Comparison of ENCODE assay signal across 17 mouse cellular contexts in genomic region chr2:119602488-119602887, GRCm38 (mm10). TPM values are rescaled to one million over a fixed set of nuclear protein-coding genes. Genes with fewer than 3 reads are reported as not detected.
DNase-seq lines count a peak whose midpoint lies in the region; ATAC-seq and TF ChIP-seq lines count a peak whose summit lies in the region.
"Had no signal": no experiment of that assay in that cellular context is flagged by ENCODE, and none has a peak within 500 bp of the region (broad histone marks: within the 10 kb centered on the region; RNA-seq: fewer than 3 reads in every experiment).

No protein-coding gene starts in this region.

- DNase-seq in heart, embryonic 10.5 days (ENCODE audit: low spot score): no peak
- DNase-seq in kidney, postnatal 14 days: peak; percentile 27
- DNase-seq in kidney, postnatal 25 days: no peak
- DNase-seq in liver, embryonic 11.5 days (ENCODE audit: low spot score): no peak
- DNase-seq in liver, postnatal 0 days: no peak
- no peak for DNase-seq in spleen, postnatal 10 days (ENCODE audit: low spot score in 2 of 2)
- DNase-seq: adrenal gland, postnatal 10 days; B cell, adult 2 months; cerebellum, adult 11 months; cerebellum, postnatal 25 days; right cerebral cortex, postnatal 25 days; thymus, postnatal 4 days had no signal

- peaks cover 32% of the 10 kb centered on the region for H3K4me1 ChIP-seq in heart, embryonic 15.5 days (replicated peaks)
- 0 out of 2 replicates have a peak, but pooled peaks cover 7% of the 10 kb centered on the region for H3K4me1 ChIP-seq in heart, embryonic 10.5 days
- H3K4me1 ChIP-seq in liver, embryonic 11.5 days (replicated peaks; ENCODE audit: control insufficient read depth, insufficient read depth, low read length): peaks cover 41% of the 10 kb centered on the region
- H3K4me1 ChIP-seq in liver, postnatal 0 days (ENCODE audit: insufficient read depth): peaks cover 22% of the 10 kb centered on the region

- TF ChIP-seq EP300 in liver, postnatal 0 days (IDR thresholded peaks at IDR 0.05; ENCODE audit: low read depth): no peak

- H3K9me3 ChIP-seq in heart, embryonic 15.5 days (replicated peaks): no peaks in the 10 kb centered on the region
- H3K9me3 ChIP-seq in heart, embryonic 10.5 days: no peaks in the 10 kb centered on the region
- no peaks in the 10 kb centered on the region for H3K9me3 ChIP-seq in liver, embryonic 11.5 days (ENCODE audit: control insufficient read depth, low read length)
- no peaks in the 10 kb centered on the region for H3K9me3 ChIP-seq in liver, postnatal 0 days (ENCODE audit: low read length)
- H3K9me3 ChIP-seq: midbrain, embryonic 13.5 days; neural tube, embryonic 15.5 days had no signal

- ATAC-seq in heart, embryonic 15.5 days (replicated peaks; ENCODE audit: insufficient number of reproducible peaks, insufficient read depth, low FRiP score, low read depth): no peak
- ATAC-seq in liver, embryonic 11.5 days (replicated peaks; ENCODE audit: low FRiP score): no peak
- ATAC-seq in liver, postnatal 0 days: no peak
- ATAC-seq: forebrain, embryonic 14.5 days; midbrain, embryonic 13.5 days had no signal

- H3K9ac ChIP-seq in heart, embryonic 15.5 days: no peak overlapping the region
- no peak overlapping the region for H3K9ac ChIP-seq in liver, embryonic 11.5 days (ENCODE audit: low read depth, low read length)
- no peak overlapping the region for H3K9ac ChIP-seq in liver, postnatal 0 days (replicated peaks)
- H3K9ac ChIP-seq: midbrain, embryonic 13.5 days; neural tube, embryonic 15.5 days had no signal

- 33% methylated on average over 1 of the region's 1 CpGs for WGBS in heart, embryonic 15.5 days
- 58% methylated on average over 1 of the region's 1 CpGs for WGBS in heart, embryonic 10.5 days
- 72% methylated on average over 1 of the region's 1 CpGs for WGBS in liver, embryonic 11.5 days
- 39% methylated on average over 1 of the region's 1 CpGs for WGBS in liver, postnatal 0 days (ENCODE audit: insufficient replicate concordance)

- no peaks in the 10 kb centered on the region for H3K27me3 ChIP-seq in heart, embryonic 15.5 days
- H3K27me3 ChIP-seq in heart, embryonic 10.5 days (ENCODE audit: insufficient read depth, poor library complexity, severe bottlenecking): no peaks in the 10 kb centered on the region
- no peaks in the 10 kb centered on the region for H3K27me3 ChIP-seq in liver, embryonic 11.5 days (replicated peaks; ENCODE audit: control insufficient read depth, insufficient read depth, low read length)
- H3K27me3 ChIP-seq in liver, postnatal 0 days (ENCODE audit: insufficient read depth, low read length): no peaks in the 10 kb centered on the region
- H3K27me3 ChIP-seq: midbrain, embryonic 13.5 days; neural tube, embryonic 15.5 days had no signal

- no peak overlapping the region for H3K4me2 ChIP-seq in heart, embryonic 15.5 days
- peak overlapping the region; percentile 37 for H3K4me2 ChIP-seq in liver, embryonic 11.5 days
- 0 out of 2 replicates have a peak overlapping the region, but pooled peaks have one; percentile 7 for H3K4me2 ChIP-seq in liver, postnatal 0 days (ENCODE audit: low read depth, low read length)
- H3K4me2 ChIP-seq: midbrain, embryonic 13.5 days; neural tube, embryonic 15.5 days had no signal

- H3K4me3 ChIP-seq in heart, embryonic 15.5 days: 0 out of 2 replicates have a peak overlapping the region, but pooled peaks have one; percentile 7
- no peak overlapping the region for H3K4me3 ChIP-seq in heart, embryonic 10.5 days
- H3K4me3 ChIP-seq in liver, embryonic 11.5 days (ENCODE audit: low read depth, low read length): no peak overlapping the region
- no peak overlapping the region for H3K4me3 ChIP-seq in liver, postnatal 0 days (ENCODE audit: low read depth, low read length)
- H3K4me3 ChIP-seq: midbrain, embryonic 13.5 days; myocyte; neural tube, embryonic 15.5 days had no signal

- peaks cover 70% of the 10 kb centered on the region for H3K36me3 ChIP-seq in heart, embryonic 15.5 days
- peaks cover 89% of the 10 kb centered on the region for H3K36me3 ChIP-seq in heart, embryonic 10.5 days
- peaks cover 33% of the 10 kb centered on the region for H3K36me3 ChIP-seq in liver, embryonic 11.5 days (ENCODE audit: control insufficient read depth, insufficient read depth, low read length)
- H3K36me3 ChIP-seq in liver, postnatal 0 days (replicated peaks; ENCODE audit: insufficient read depth, low read length): peaks cover 61% of the 10 kb centered on the region

- peak overlapping the region; percentile 29; the same call in 1 of the 2 replicates for H3K27ac ChIP-seq in heart, embryonic 15.5 days
- H3K27ac ChIP-seq in heart, embryonic 10.5 days: no peak overlapping the region
- H3K27ac ChIP-seq in liver, embryonic 11.5 days (ENCODE audit: low read depth, low read length): peak overlapping the region; percentile 39; the same call in 1 of the 2 replicates
- peak overlapping the region; percentile 81; the same call in 1 of the 2 replicates for H3K27ac ChIP-seq in liver, postnatal 0 days (ENCODE audit: low read depth)
- H3K27ac ChIP-seq: midbrain, embryonic 13.5 days; neural tube, embryonic 15.5 days had no signal

- no peak for TF ChIP-seq CTCF in liver, postnatal 0 days (IDR thresholded peaks at IDR 0.05; ENCODE audit: low read depth)

RNA-seq across cellular contexts. Expression of gene Nusap1, which starts 15.6 kb away (rescaled TPM):
- polyA plus RNA-seq in heart, embryonic 15.5 days (2015; fragmentation: Nextera tagmentation; extraction: Ambion mirVana): 43.1 and 45.1 TPM in 2 replicates
- 52.0 and 56.7 TPM in 2 replicates for polyA plus RNA-seq in heart, embryonic 10.5 days (2016; fragmentation: Nextera tagmentation; extraction: Ambion mirVana)
- 76.5 and 88.3 TPM in 2 replicates for polyA plus RNA-seq in liver, embryonic 11.5 days (2014; fragmentation: Nextera tagmentation; extraction: Ambion mirVana)
- polyA plus RNA-seq in liver, postnatal 0 days (2015; fragmentation: Nextera tagmentation; extraction: Ambion mirVana): 45.8 and 48.5 TPM in 2 replicates

RNA-seq across cellular contexts. Expression of gene Oip5, which starts 15.8 kb away (rescaled TPM):
- polyA plus RNA-seq in heart, embryonic 15.5 days (2015; fragmentation: Nextera tagmentation; extraction: Ambion mirVana): 16.4 and 17.0 TPM in 2 replicates
- polyA plus RNA-seq in heart, embryonic 10.5 days (2016; fragmentation: Nextera tagmentation; extraction: Ambion mirVana): 30.1 and 30.8 TPM in 2 replicates
- polyA plus RNA-seq in liver, embryonic 11.5 days (2014; fragmentation: Nextera tagmentation; extraction: Ambion mirVana): 42.0 and 47.7 TPM in 2 replicates
- polyA plus RNA-seq in liver, postnatal 0 days (2015; fragmentation: Nextera tagmentation; extraction: Ambion mirVana): 14.3 and 16.5 TPM in 2 replicates

RNA-seq across cellular contexts. Expression of gene Chp1, which starts 55.0 kb away (rescaled TPM):
- 47.2 and 50.3 TPM in 2 replicates for polyA plus RNA-seq in heart, embryonic 15.5 days (2015; fragmentation: Nextera tagmentation; extraction: Ambion mirVana)
- 42.4 and 47.4 TPM in 2 replicates for polyA plus RNA-seq in heart, embryonic 10.5 days (2016; fragmentation: Nextera tagmentation; extraction: Ambion mirVana)
- 40.1 and 42.2 TPM in 2 replicates for polyA plus RNA-seq in liver, embryonic 11.5 days (2014; fragmentation: Nextera tagmentation; extraction: Ambion mirVana)
- 146 and 149 TPM in 2 replicates for polyA plus RNA-seq in liver, postnatal 0 days (2015; fragmentation: Nextera tagmentation; extraction: Ambion mirVana)

RNA-seq across cellular contexts. Expression of gene Exd1, which starts 55.1 kb away (rescaled TPM):
- 0.21 and 0.27 TPM in 2 replicates for polyA plus RNA-seq in heart, embryonic 15.5 days (2015; fragmentation: Nextera tagmentation; extraction: Ambion mirVana)
- polyA plus RNA-seq in heart, embryonic 10.5 days (2016; fragmentation: Nextera tagmentation; extraction: Ambion mirVana): 0.31 and 0.34 TPM in 2 replicates
- polyA plus RNA-seq in liver, embryonic 11.5 days (2014; fragmentation: Nextera tagmentation; extraction: Ambion mirVana): 0.25 and 0.29 TPM in 2 replicates
- polyA plus RNA-seq in liver, postnatal 0 days (2015; fragmentation: Nextera tagmentation; extraction: Ambion mirVana): 0.18 and 0.29 TPM in 2 replicates
